In genomic region chr17:28300323-28300722, GRCm38 (mm10) we compare ENCODE assay signal across 11 mouse cellular contexts. TPM values are rescaled to one million over a fixed set of nuclear protein-coding genes. Genes with fewer than 3 reads are reported as not detected.
DNase-seq lines count a peak whose midpoint lies in the region; ATAC-seq and TF ChIP-seq lines count a peak whose summit lies in the region.
"Had no signal": no experiment of that assay in that cellular context is flagged by ENCODE, and none has a peak within 500 bp of the region (broad histone marks: within the 10 kb centered on the region; RNA-seq: fewer than 3 reads in every experiment).

No protein-coding gene starts in this region.

- peak overlapping the region; percentile 67 for H3K27ac ChIP-seq in heart, embryonic 10.5 days
- no peak overlapping the region for H3K27ac ChIP-seq in midbrain, embryonic 13.5 days
- no peak overlapping the region for H3K27ac ChIP-seq in midbrain, embryonic 15.5 days
- peak overlapping the region; percentile 84 for H3K27ac ChIP-seq in limb, embryonic 10.5 days
- H3K27ac ChIP-seq in stomach, postnatal 0 days (replicated peaks), result no peak overlapping the region
- H3K27ac ChIP-seq: gastrocnemius, adult 2 months had no signal

- no peaks in the 10 kb centered on the region for H3K9me3 ChIP-seq in heart, embryonic 10.5 days
- H3K9me3 ChIP-seq in midbrain, embryonic 13.5 days, result no peaks in the 10 kb centered on the region
- H3K9me3 ChIP-seq in midbrain, embryonic 15.5 days, result no peaks in the 10 kb centered on the region
- no peaks in the 10 kb centered on the region for H3K9me3 ChIP-seq in limb, embryonic 10.5 days (replicated peaks)
- H3K9me3 ChIP-seq in stomach, postnatal 0 days (ENCODE audit: control insufficient read depth, low read length), result no peaks in the 10 kb centered on the region

- no peak overlapping the region for H3K4me2 ChIP-seq in midbrain, embryonic 13.5 days (replicated peaks)
- no peak overlapping the region for H3K4me2 ChIP-seq in midbrain, embryonic 15.5 days
- H3K4me2 ChIP-seq in stomach, postnatal 0 days (replicated peaks; ENCODE audit: low read depth), result no peak overlapping the region

- H3K36me3 ChIP-seq in heart, embryonic 10.5 days, result peaks cover 30% of the 10 kb centered on the region
- H3K36me3 ChIP-seq in midbrain, embryonic 13.5 days, result 0 out of 2 replicates have a peak, but pooled peaks cover 5% of the 10 kb centered on the region
- no peaks in the 10 kb centered on the region for H3K36me3 ChIP-seq in midbrain, embryonic 15.5 days (replicated peaks)
- peaks cover 28% of the 10 kb centered on the region for H3K36me3 ChIP-seq in limb, embryonic 10.5 days
- peaks cover 11% of the 10 kb centered on the region for H3K36me3 ChIP-seq in stomach, postnatal 0 days (ENCODE audit: control insufficient read depth, insufficient read depth, low read length)

- no peak for DNase-seq in heart, embryonic 10.5 days (ENCODE audit: low spot score)
- DNase-seq in heart, postnatal 14 days, result no peak
- DNase-seq in limb, embryonic 10.5 days (ENCODE audit: low spot score), result no peak
- DNase-seq in stomach, postnatal 0 days (ENCODE audit: low spot score), result no peak
- no peak for DNase-seq in right cerebral cortex, postnatal 4 days
- DNase-seq in cerebellum, adult 9-10 months, result no peak
- DNase-seq: gastrocnemius, adult 2 months; layer of hippocampus, postnatal 36 days had no signal

- peaks cover 32% of the 10 kb centered on the region for H3K4me1 ChIP-seq in heart, embryonic 10.5 days
- peaks cover 6% of the 10 kb centered on the region for H3K4me1 ChIP-seq in midbrain, embryonic 13.5 days (replicated peaks)
- 0 out of 2 replicates have a peak, but pooled peaks cover under 1% of the 10 kb centered on the region for H3K4me1 ChIP-seq in midbrain, embryonic 15.5 days
- peaks cover 33% of the 10 kb centered on the region for H3K4me1 ChIP-seq in limb, embryonic 10.5 days
- H3K4me1 ChIP-seq in stomach, postnatal 0 days (replicated peaks; ENCODE audit: control insufficient read depth, insufficient read depth), result no peaks in the 10 kb centered on the region

- no peaks in the 10 kb centered on the region for H3K27me3 ChIP-seq in heart, embryonic 10.5 days (ENCODE audit: insufficient read depth, poor library complexity, severe bottlenecking)
- H3K27me3 ChIP-seq in midbrain, embryonic 13.5 days, result no peaks in the 10 kb centered on the region
- H3K27me3 ChIP-seq in midbrain, embryonic 15.5 days (replicated peaks), result no peaks in the 10 kb centered on the region
- no peaks in the 10 kb centered on the region for H3K27me3 ChIP-seq in limb, embryonic 10.5 days (ENCODE audit: low read depth, poor library complexity, severe bottlenecking)
- no peaks in the 10 kb centered on the region for H3K27me3 ChIP-seq in stomach, postnatal 0 days (ENCODE audit: control insufficient read depth, insufficient read depth, low read length)
- H3K27me3 ChIP-seq: Patski had no signal

- TF ChIP-seq CTCF in stomach, postnatal 0 days (IDR thresholded peaks at IDR 0.05; ENCODE audit: low read depth), result no peak

- H3K4me3 ChIP-seq in heart, embryonic 10.5 days, result no peak overlapping the region
- no peak overlapping the region for H3K4me3 ChIP-seq in midbrain, embryonic 13.5 days (replicated peaks)
- no peak overlapping the region for H3K4me3 ChIP-seq in midbrain, embryonic 15.5 days
- H3K4me3 ChIP-seq in limb, embryonic 10.5 days, result no peak overlapping the region
- H3K4me3 ChIP-seq in stomach, postnatal 0 days (ENCODE audit: low read depth, low read length), result no peak overlapping the region
- H3K4me3 ChIP-seq: gastrocnemius, adult 2 months had no signal

- WGBS in heart, embryonic 10.5 days, result 56% methylated on average over 9 of the region's 9 CpGs
- 39% methylated on average over 9 of the region's 9 CpGs for WGBS in midbrain, embryonic 13.5 days
- 38% methylated on average over 9 of the region's 9 CpGs for WGBS in midbrain, embryonic 15.5 days
- WGBS in limb, embryonic 10.5 days, result 32% methylated on average over 9 of the region's 9 CpGs
- WGBS in stomach, postnatal 0 days, result 63% methylated on average over 9 of the region's 9 CpGs

- 0 out of 2 replicates have a peak overlapping the region, but pooled peaks have one; percentile 36 for H3K9ac ChIP-seq in midbrain, embryonic 13.5 days (replicated peaks)
- no peak overlapping the region for H3K9ac ChIP-seq in midbrain, embryonic 15.5 days
- 0 out of 2 replicates have a peak overlapping the region, but pooled peaks have one; percentile 23 for H3K9ac ChIP-seq in stomach, postnatal 0 days (ENCODE audit: low read length)

- no peak for TF ChIP-seq EP300 in stomach, postnatal 0 days (optimal IDR thresholded peaks at IDR 0.05)

- intact Hi-C loops in heart, postnatal 14 days (cut with DNase I), result loop anchor here (10.0 kb wide), 1 partner anchor 216 kb away; the partner anchor contains the start of gene Tcp11

- ATAC-seq in midbrain, embryonic 13.5 days, result no peak
- no peak; the same call in 1 of the 2 replicates for ATAC-seq in midbrain, embryonic 15.5 days (replicated peaks)
- peak; percentile 21; the same call in 1 of the 2 replicates for ATAC-seq in stomach, postnatal 0 days (ENCODE audit: low FRiP score, low TSS enrichment)
- ATAC-seq: Patski had no signal

RNA-seq across cellular contexts. Expression of gene Fance, which starts 13.0 kb away (rescaled TPM):
- polyA plus RNA-seq in heart, embryonic 10.5 days (2016; fragmentation: Nextera tagmentation; extraction: Ambion mirVana), result 25.8 and 30.6 TPM in 2 replicates
- 10 to 100 TPM; 12.8 to 14.2 TPM for total RNA-seq in heart, postnatal 14 days (2021)
- polyA plus RNA-seq in midbrain, embryonic 13.5 days (2015; fragmentation: Nextera tagmentation; extraction: Ambion mirVana), result 20.2 and 26.9 TPM in 2 replicates
- 27.8 and 28.5 TPM in 2 replicates for polyA plus RNA-seq in midbrain, embryonic 15.5 days (2015; fragmentation: Nextera tagmentation; extraction: Ambion mirVana)
- 32.9 and 35.5 TPM in 2 replicates for polyA plus RNA-seq in limb, embryonic 10.5 days (2016; fragmentation: Nextera tagmentation; extraction: Ambion mirVana)
- 19.2 and 20.4 TPM in 2 replicates for polyA plus RNA-seq in stomach, postnatal 0 days (2015; fragmentation: Nextera tagmentation; extraction: Ambion mirVana)

RNA-seq across cellular contexts. Expression of gene Rpl10a, which starts 27.9 kb away (rescaled TPM):
- polyA plus RNA-seq in heart, embryonic 10.5 days (2016; fragmentation: Nextera tagmentation; extraction: Ambion mirVana), result 345 and 365 TPM in 2 replicates
- total RNA-seq in heart, postnatal 14 days (2021), result 100 to 1,000 TPM; 411 to 471 TPM
- 382 and 387 TPM in 2 replicates for polyA plus RNA-seq in midbrain, embryonic 13.5 days (2015; fragmentation: Nextera tagmentation; extraction: Ambion mirVana)
- 307 and 313 TPM in 2 replicates for polyA plus RNA-seq in midbrain, embryonic 15.5 days (2015; fragmentation: Nextera tagmentation; extraction: Ambion mirVana)
- 502 and 576 TPM in 2 replicates for polyA plus RNA-seq in limb, embryonic 10.5 days (2016; fragmentation: Nextera tagmentation; extraction: Ambion mirVana)
- 491 and 514 TPM in 2 replicates for polyA plus RNA-seq in stomach, postnatal 0 days (2015; fragmentation: Nextera tagmentation; extraction: Ambion mirVana)

RNA-seq across cellular contexts. Expression of gene Tead3, which starts 50.3 kb away (rescaled TPM):
- 6.3 and 6.5 TPM in 2 replicates for polyA plus RNA-seq in heart, embryonic 10.5 days (2016; fragmentation: Nextera tagmentation; extraction: Ambion mirVana)
- 10 to 100 TPM; 12.3 to 19.2 TPM for total RNA-seq in heart, postnatal 14 days (2021)
- 1.9 and 2.9 TPM in 2 replicates for polyA plus RNA-seq in midbrain, embryonic 13.5 days (2015; fragmentation: Nextera tagmentation; extraction: Ambion mirVana)
- 1.4 and 2.1 TPM in 2 replicates for polyA plus RNA-seq in midbrain, embryonic 15.5 days (2015; fragmentation: Nextera tagmentation; extraction: Ambion mirVana)
- polyA plus RNA-seq in limb, embryonic 10.5 days (2016; fragmentation: Nextera tagmentation; extraction: Ambion mirVana), result 5.2 and 9.8 TPM in 2 replicates
- 8.7 and 9.2 TPM in 2 replicates for polyA plus RNA-seq in stomach, postnatal 0 days (2015; fragmentation: Nextera tagmentation; extraction: Ambion mirVana)

Comparison
In these comparisons a context has a peak if more than half of its experiments do, and no peak if none do; other contexts are left out.
1. H3K27ac ChIP-seq: peak in heart, embryonic 10.5 days (single experiment) and limb, embryonic 10.5 days (single experiment); none in midbrain, embryonic 13.5 days (single experiment), midbrain, embryonic 15.5 days (single experiment) and stomach, postnatal 0 days (single experiment).